Mouse (Mus musculus) heart, adult 18-20 months (tissue): ENCODE measurements at regions not wholly inside any gene's neighbourhood (a gene's known extent, or its start where the extent isn't known, plus 50 kb on each side); places are given as distances from the start of the nearest gene placed in this dataset.
"Not testable (repeated sequence)": the region's sequence is repeated elsewhere in the genome, so short reads cannot be mapped to it uniquely, and the experiment has no call there.

Experiments
- DNase-seq, 2 experiments: peaks; one replicate each; pipeline ENCODE4 v3.0.0; 2021 to 2022; ENCODE audit warnings: mixed read lengths in 1 of 2

- not testable (repeated sequence) for DNase-seq
Observed at GRCm38 (mm10) chr6:114538185-114538584, 104.7 kb upstream of the Atg7 start.

- DNase-seq: peak; percentile 22 to 45
Observed at GRCm38 (mm10) chr6:114550096-114550669, 92.7 kb upstream of the Atg7 start.

GRCm38 (mm10) chr6:114553072-114553471 is 89.8 kb upstream of the Atg7 start:
- not testable (repeated sequence) for DNase-seq

GRCm38 (mm10) chr6:114555186-114555585 is 87.7 kb upstream of the Atg7 start:
- DNase-seq: not testable (repeated sequence)

DNA sequence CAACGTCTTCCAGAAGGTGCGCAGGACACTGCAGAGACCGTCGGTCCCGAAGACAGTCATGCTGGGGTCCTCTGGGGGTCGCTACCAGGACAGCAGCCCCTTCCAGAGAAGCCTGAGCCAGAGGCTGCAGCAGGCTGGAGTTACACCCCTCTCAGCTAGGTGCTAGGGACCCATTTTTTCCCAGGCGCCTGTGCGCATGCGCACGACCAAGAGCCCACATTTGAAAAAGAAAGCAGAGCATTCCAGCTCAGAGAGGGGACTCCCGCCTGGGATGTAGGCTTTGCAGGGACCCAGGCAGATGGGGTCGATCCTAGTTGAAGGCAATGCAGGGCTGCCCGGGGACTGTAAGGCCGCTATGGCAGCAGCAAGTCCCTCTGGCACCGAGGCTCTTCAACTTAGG is 65.6 kb upstream of the Atg7 start:
- peak; percentile 47 to 48 for DNase-seq
